Mouse (Mus musculus) G1E (cell line): Measurements from ENCODE around the gene Cers6.

ENCODE experiments used
- CTCF ChIP-seq: IDR thresholded peaks from 2 replicates; pipeline ENCODE4 v1.5.1; 2012; ENCODE audit warnings: low read depth, low read length, inconsistent platforms, mixed read lengths
- GATA1 ChIP-seq: IDR thresholded peaks from 2 replicates; pipeline ENCODE4 v1.6.1; 2012; ENCODE audit warnings: borderline replicate concordance, low read length, inconsistent platforms, mixed read lengths
- TAL1 ChIP-seq: conservative IDR thresholded peaks from 2 replicates; pipeline ENCODE4 v1.6.1; 2012; ENCODE audit warnings: low read depth, low read length, inconsistent platforms, mixed read lengths

DNA sequence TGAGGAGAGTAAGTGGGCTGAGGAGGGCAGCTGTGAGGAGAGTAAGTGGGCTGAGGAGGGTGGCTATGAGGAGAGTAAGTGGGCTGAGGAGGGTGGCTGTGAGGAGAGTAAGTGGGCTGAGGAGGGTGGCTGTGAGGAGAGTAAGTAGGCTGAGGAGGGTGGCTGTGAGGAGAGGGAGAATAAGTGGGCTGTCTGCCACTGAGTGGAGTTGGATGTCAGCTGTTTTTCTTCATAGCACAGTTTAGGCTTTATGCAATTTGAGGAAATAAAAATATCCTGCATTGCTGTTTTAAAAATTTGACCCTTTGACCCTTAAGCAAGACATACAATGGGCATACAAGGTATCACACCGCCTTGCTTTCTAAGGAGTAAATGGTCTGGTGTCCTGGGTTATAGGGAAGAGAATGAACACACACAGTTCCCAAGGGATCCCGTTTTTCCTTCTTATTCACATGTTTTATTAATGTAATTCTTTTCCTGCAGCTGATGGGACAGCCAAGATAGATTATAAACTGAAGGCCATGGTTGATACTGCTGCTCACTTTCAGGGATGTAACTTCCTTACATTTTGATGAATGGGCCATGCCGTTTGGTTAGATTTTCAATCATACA, 27.0 kb downstream of the Cers6 start:
- TF ChIP-seq TAL1 (no peak), CTCF (no peak), GATA1 (no peak)
